Mouse (Mus musculus): ENCODE measurements around the gene Ttpal.
"Not testable (repeated sequence)": the region's sequence is repeated elsewhere in the genome, so short reads cannot be mapped to it uniquely, and the experiment has no call there.

Ttpal gene

DNA sequence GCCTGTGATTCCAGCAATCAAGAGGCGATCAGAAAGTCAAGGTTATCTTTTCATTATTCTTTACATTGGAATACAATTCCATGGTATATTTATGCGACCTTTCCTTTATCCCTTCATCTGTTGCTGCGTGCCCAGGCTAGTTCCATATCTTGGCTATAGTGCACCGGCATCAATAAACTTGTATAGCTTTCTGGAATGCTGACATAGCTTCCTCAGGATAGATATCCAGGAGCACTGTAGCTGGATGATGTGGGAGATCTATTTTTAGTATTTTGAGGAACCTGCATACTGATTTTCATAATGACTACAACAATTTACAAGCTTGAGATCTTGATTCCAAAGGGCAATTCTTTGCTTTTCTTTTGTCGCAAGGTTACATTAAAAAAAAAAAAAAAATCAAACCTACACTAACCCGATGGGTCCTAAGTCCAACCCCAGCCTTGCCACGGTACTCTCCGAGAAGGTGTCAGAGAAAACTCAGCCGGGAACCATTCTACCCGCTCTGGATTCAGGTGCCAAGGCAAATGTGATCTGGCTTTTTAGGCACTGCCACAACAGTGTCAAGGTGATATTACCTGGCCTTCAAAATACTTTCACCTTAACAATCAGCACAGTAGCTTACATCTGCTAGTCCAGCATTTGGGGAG lies 8.4 kb upstream of the Ttpal start:
- peak; percentile 44 for DNase-seq

- peak; percentile 48 for DNase-seq
Observed at GRCm38 (mm10) chr2:163595119-163595518, 7.0 kb upstream of the Ttpal start.

DNA sequence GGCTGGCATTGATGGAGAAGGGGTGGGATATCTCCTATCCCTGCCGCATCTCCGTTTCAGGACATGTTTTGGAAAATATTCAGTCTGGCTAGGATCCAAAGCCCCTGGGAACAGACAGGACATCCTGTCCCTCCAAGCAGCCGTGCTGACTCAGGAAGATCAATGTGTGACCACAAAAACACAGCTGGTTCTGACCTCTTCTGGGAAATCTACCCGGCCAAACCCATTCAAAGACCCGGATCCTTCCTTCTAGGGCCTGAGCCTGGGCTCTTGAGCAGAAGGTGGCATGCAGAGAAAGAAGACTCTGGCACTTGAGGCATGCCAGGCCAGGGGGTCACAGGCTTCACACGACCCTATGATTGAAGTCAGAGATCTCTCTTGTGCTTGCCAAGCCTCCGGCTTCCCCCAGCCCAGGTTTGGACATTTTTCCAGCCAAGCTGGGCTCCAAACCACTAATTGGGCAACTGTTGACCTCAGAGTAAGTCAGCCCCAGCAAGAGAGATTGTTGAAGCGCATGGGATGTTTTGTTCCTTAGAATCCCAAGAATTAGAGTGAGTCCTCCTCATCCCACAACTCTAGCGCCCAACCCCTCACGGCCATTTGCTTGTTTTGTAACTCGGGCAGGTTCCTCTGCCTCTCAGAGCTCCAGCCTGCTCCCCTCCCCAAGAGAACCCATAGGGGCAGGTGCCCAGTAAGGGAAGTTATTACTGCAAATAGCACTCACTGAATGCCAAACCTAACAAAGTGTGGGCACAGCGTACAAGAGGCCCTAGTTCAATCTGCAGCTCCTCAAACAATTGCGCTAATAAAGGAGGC lies 5.8 kb upstream of the Ttpal start:
- peak; percentile 77 for DNase-seq

DNA sequence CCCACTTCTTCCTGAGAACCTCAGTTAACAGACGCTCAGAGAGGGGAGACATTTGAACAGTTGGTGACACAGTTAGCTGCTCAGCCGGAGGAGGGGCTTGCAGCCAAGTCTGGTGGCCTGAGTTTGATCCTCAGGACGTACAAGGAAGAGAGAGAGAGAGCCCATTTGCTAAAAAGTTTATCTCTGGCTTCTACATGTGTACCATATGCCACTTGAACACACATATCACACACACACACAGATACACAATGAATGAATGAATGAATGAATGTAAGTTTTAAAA lies 5.3 kb upstream of the Ttpal start:
- no peak for DNase-seq

DNA sequence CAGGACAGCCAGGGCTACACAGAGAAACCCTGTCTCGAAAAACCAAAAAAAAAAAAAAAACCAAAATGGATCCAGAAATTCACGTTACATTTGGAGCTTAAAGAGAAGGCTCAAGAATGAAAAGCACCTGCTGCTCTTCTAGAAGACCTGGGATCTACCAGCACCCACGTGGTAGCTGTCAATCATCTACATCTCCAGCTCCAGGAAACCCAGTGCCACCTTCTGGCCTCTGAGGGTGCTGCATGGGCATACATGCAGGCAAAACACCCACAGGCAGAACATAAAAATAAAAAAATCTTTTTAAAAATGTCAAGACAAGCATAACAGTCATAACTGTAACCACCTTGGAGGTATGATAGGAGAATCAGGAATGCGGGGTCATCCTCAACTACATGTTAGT lies 4.5 kb upstream of the Ttpal start:
- DNase-seq, result peak; percentile 84

- peak; percentile 84 for DNase-seq
Observed at GRCm38 (mm10) chr2:163599226-163599625, 2.9 kb upstream of the Ttpal start.

- DNase-seq, result no peak
Observed at GRCm38 (mm10) chr2:163601066-163601465, 1.0 kb upstream of the Ttpal start.

GRCm38 (mm10) chr2:163601712-163602100 lies 408 bp upstream of the Ttpal start:
- DNase-seq, result no peak

GRCm38 (mm10) chr2:163606161-163606560 lies 4.0 kb downstream of the Ttpal start:
- no peak for DNase-seq

GRCm38 (mm10) chr2:163608008-163608407 lies 5.9 kb downstream of the Ttpal start:
- no peak for DNase-seq

GRCm38 (mm10) chr2:163609281-163609975 lies 7.3 kb downstream of the Ttpal start:
- no peak for DNase-seq

DNA sequence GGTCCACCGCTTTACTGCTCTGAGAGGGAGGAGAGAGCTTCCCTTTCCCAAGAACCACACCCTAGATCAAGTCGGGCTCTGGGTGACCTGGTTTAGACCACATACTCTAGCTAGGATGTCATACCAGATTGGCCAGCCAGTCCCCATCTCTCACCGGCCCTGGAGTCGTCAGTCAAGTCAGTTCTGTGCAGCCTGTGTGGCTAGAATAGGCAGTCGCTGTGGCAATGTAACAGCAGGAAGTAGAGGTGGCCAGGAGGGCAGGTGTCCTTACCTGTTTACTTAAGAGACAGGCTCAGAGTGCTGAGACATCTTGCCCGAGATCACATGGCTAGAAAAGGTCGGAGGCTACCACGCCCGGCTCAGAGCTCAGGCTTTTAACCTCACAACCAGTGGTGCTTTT lies 9.1 kb downstream of the Ttpal start:
- no peak for DNase-seq

DNA sequence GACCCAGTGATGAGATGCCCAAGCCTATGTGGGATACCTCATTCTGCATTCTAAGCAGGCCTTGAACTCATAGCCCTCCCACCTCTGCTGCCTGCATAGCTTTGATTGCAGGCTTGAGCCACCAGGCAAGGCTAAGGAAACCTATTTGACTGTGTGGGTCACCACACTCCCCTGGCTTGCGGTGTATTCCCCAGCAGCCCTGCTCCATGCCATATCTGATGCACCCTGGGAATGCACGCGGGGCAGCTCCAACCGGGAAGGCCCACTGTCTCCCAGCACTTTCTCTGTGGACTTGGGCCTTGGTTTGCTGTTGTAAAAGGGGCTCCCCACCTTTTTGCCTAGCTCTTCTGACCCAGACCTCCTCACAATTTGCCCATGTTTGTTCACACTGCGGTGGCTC lies 11.1 kb downstream of the Ttpal start:
- no peak for DNase-seq

DNA sequence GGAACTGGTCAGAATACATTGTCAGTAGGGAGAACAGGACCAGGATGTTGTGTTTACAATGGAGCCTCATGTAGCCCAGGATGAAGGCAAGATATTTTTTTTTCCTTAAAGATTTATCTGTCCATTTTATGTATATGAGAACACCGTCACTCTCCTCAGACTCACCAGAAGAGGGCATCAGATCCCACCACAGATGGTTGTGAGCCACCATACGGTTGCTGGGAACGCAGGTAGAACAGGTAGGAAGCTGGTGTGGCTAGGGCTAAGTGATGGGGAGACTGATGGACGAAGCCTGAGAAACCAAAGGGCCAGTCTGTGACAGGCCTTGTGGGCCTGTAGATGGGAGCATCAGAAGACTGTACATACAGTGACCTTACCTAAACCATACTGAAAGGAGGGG lies 11.9 kb downstream of the Ttpal start:
- DNase-seq, result no peak

- DNase-seq, result no peak
Observed at GRCm38 (mm10) chr2:163615401-163615800, 13.3 kb downstream of the Ttpal start.

DNA sequence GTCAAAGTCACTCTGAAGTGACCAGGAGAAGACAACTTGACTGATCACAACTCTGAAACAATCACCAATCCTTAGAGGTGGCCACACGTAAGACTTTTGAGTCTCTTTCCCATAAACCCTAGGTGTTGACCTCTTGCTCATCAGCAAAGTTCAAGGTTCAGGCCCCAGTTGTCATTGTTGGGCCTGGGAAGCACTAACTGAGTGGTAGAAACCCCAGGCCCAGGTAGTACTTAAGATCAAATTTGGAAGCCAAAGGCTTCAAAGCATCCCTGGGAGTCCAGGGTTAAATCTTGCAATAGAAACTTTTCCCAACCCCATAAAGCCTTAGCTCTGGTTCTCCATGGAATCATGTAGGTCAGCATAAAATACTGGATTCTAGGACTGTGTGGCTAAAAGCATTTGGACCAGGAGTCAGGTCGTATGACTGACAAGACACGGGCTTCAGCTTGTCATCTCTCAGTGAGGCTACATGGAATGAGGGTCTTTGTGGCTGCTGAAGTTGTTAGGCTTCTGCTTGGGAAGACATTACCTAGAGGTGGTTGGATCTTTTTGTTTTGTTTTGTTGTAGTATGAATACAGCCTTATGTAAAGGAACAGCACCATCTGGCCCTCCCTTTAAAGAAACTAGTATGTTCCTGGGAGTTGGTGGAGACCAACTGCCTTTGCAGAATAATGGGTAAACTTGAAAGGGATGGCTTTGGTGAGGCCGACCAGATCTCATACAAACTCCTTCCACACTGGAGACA lies 14.0 kb downstream of the Ttpal start:
- no peak for DNase-seq

GRCm38 (mm10) chr2:163616652-163617227 lies 14.6 kb downstream of the Ttpal start:
- no peak for DNase-seq

- no peak for DNase-seq
Observed at GRCm38 (mm10) chr2:163617232-163617863, 15.2 kb downstream of the Ttpal start.

DNA sequence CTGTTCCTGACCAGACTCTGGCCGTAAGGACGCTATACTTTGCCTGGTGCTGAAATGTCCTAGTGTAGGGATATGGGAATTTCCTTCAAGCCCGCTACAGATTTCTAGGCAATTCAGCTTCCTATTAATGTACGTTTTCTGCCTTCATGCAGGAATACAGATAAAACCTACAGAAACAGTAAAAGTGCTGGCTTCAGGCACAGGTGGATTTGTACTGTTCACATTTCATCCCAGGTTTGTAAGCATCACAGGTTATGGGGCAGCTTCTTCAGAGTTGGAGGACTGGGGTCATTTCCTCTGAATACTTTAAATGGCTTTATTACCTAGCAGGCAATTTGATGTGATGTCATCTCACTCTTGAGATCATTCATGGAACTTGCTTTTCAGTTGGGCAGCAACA lies 15.8 kb downstream of the Ttpal start:
- no peak for DNase-seq

- no peak for DNase-seq
Observed at GRCm38 (mm10) chr2:163620451-163620850, 18.3 kb downstream of the Ttpal start.

DNA sequence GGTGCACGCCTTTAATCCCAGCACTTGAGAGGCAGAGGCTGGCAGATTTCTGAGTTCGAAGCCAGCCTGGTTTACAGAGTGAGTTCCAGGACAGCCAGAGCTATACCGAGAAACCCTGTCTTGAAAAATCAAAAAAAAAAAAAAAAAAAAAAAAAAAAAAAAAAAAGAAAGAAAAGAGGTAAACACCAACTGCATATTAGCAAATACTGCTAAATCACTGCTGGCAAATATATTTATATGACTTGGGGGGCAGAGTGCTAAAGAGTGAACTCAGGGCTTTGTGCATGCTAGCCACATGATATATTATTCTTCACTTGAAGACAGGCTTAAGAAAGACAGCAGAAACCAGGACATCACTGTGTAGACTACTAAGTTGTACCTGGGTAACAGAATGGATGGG lies 19.3 kb downstream of the Ttpal start:
- not testable (repeated sequence) for DNase-seq

DNA sequence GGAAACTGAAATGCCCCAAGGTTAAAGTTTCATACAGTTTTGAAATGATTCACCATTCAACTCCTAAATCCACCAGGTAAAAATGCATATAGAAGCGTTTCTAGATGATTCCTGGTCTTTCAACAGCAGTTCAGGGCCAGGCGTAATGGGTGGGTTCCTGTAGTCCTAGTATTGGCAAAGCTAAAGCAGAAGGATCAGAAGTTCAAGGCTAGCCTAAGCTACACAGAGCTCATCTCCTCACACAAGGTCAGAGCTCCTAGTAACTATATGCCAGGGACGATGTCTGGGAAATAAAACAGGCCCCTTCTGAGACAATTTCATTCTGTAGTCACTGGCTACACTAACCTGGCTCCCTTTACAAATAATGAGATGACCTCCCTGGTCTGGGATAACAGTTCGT lies 29.1 kb downstream of the Ttpal start:
- no peak for DNase-seq

- DNase-seq, result no peak
Observed at GRCm38 (mm10) chr2:163631715-163632114, 29.6 kb downstream of the Ttpal start.

Measured in kidney, postnatal 10 days (tissue).